12 mouse cellular contexts compared by ENCODE assay signal in the genomic region with DNA sequence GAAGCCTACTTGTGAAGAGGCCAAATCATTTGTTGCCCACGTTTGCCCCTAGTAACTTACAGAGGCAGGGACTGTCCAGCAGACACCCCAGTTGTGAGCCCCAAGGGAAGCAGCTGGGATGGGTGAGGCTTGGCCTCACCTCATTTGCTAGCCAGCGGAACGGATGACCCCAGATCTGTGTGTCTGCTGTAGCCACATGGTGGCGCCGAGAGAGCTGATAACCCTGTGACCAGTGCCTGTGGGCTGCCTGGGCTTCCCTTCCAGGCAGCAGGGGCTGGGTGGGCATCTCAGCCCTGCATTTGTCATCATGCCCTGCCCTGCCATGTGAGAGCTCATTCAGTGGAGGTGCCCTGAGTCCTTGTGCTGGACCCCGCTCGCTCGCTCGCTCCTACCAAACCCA. TPM values are rescaled to one million over a fixed set of nuclear protein-coding genes. Genes with fewer than 3 reads are reported as not detected.
DNase-seq lines count a peak whose midpoint lies in the region; ATAC-seq and TF ChIP-seq lines count a peak whose summit lies in the region.
"Had no signal": no experiment of that assay in that cellular context is flagged by ENCODE, and none has a peak within 500 bp of the region (broad histone marks: within the 10 kb centered on the region; RNA-seq: fewer than 3 reads in every experiment).

No protein-coding gene starts in this region.

- no peak for TF ChIP-seq EP300 in CH12.LX (IDR thresholded peaks at IDR 0.05; ENCODE audit: low read length)

- H3K27ac ChIP-seq in kidney, embryonic 15.5 days, result no peak overlapping the region
- no peak overlapping the region for H3K27ac ChIP-seq in CH12.LX (ENCODE audit: insufficient read depth, low read depth)
- H3K27ac ChIP-seq in bone marrow, adult 2 months (ENCODE audit: control insufficient read depth, insufficient read depth, low read depth, low read length, poor library complexity), result no peak overlapping the region
- H3K27ac ChIP-seq in midbrain, embryonic 13.5 days, result no peak overlapping the region
- H3K27ac ChIP-seq: heart, embryonic 15.5 days had no signal

- peak; percentile 21 for TF ChIP-seq RAD21 in CH12.LX (IDR thresholded peaks at IDR 0.05; ENCODE audit: low read depth, low read length)

- TF ChIP-seq CTCF in CH12.LX (conservative IDR thresholded peaks at IDR 0.05 in 1 of 2, IDR thresholded peaks at IDR 0.05 in 1 of 2; ENCODE audit: low read depth in 2 of 2, low read length in 2 of 2), result peak in 1 of 2 experiments; percentile 25; a peak in 2 of 4 replicates
- TF ChIP-seq CTCF in bone marrow, adult 2 months (IDR thresholded peaks at IDR 0.05; ENCODE audit: control insufficient read depth, insufficient read depth, low read length), result peak; percentile 34; the same call in 1 of the 2 replicates

- no peaks in the 10 kb centered on the region for H3K79me2 ChIP-seq in CH12.LX (replicated peaks; ENCODE audit: control insufficient read depth, extremely low read depth, insufficient read depth, poor library complexity, severe bottlenecking)

- ATAC-seq in kidney, embryonic 15.5 days (replicated peaks; ENCODE audit: low FRiP score), result no peak
- peak; percentile 27; the same call in 1 of the 2 replicates for ATAC-seq in midbrain, embryonic 13.5 days
- ATAC-seq in monocyte, adult 5-6 weeks (replicated peaks; ENCODE audit: insufficient number of reproducible peaks, low FRiP score, low TSS enrichment, poor library complexity, severe bottlenecking), result no peak

- H3K4me2 ChIP-seq in kidney, embryonic 15.5 days, result no peak overlapping the region
- H3K4me2 ChIP-seq in CH12.LX (ENCODE audit: insufficient read depth, low read depth, poor library complexity, severe bottlenecking), result no peak overlapping the region
- no peak overlapping the region for H3K4me2 ChIP-seq in midbrain, embryonic 13.5 days (replicated peaks)
- H3K4me2 ChIP-seq: heart, embryonic 15.5 days had no signal

- H3K4me3 ChIP-seq in kidney, embryonic 15.5 days (replicated peaks), result no peak overlapping the region
- no peak overlapping the region for H3K4me3 ChIP-seq in CH12.LX (replicated peaks in 1 of 3; ENCODE audit: low read depth in 2 of 3, low read length in 2 of 3, poor library complexity in 1 of 3)
- H3K4me3 ChIP-seq in bone marrow, adult 2 months (replicated peaks; ENCODE audit: control insufficient read depth, low read depth, low read length), result no peak overlapping the region
- no peak overlapping the region for H3K4me3 ChIP-seq in midbrain, embryonic 13.5 days (replicated peaks)
- H3K4me3 ChIP-seq: heart, embryonic 15.5 days had no signal

- TF ChIP-seq POLR2A in CH12.LX (IDR thresholded peaks at IDR 0.05; ENCODE audit: low read depth, low read length), result no peak
- no peak for TF ChIP-seq POLR2A in bone marrow, adult 2 months (IDR thresholded peaks at IDR 0.05; ENCODE audit: borderline replicate concordance, control insufficient read depth, low read depth, low read length)

- DNase-seq in kidney, postnatal 4 days, result peak; percentile 17 to 27
- peak; percentile 16 for DNase-seq in CH12.LX (ENCODE audit: extremely low read depth)
- no peak for DNase-seq in adrenal gland, postnatal 10 days
- DNase-seq in kidney, postnatal 14 days, result no peak
- DNase-seq: gastrocnemius, postnatal 10 days; kidney, adult 8-10 months; right cerebral cortex, postnatal 25 days had no signal

- in situ Hi-C loops in CH12.LX (cut with MboI; ENCODE audit: low pct_ligation_motif_present, low pct_unique_long_range_greater_than_20kb, low sequenced_read_pairs), result no loop called here

- WGBS in kidney, embryonic 15.5 days, result 65% methylated on average over 9 of the region's 9 CpGs
- 76% methylated on average over 9 of the region's 9 CpGs for WGBS in bone marrow, adult 2 months
- 52% methylated on average over 9 of the region's 9 CpGs for WGBS in midbrain, embryonic 13.5 days

- dilution Hi-C loops in CH12.LX (cut with MboI; ENCODE audit: extremely low pct_ligation_motif_present, extremely low pct_unique_long_range_greater_than_20kb, low sequenced_read_pairs), result no loop called here

- H3K27me3 ChIP-seq in kidney, embryonic 15.5 days, result 0 out of 2 replicates have a peak, but pooled peaks cover 4% of the 10 kb centered on the region
- no peaks in the 10 kb centered on the region for H3K27me3 ChIP-seq in CH12.LX (replicated peaks)
- no peaks in the 10 kb centered on the region for H3K27me3 ChIP-seq in midbrain, embryonic 13.5 days
- H3K27me3 ChIP-seq: heart, embryonic 15.5 days had no signal

- H3K4me1 ChIP-seq in kidney, embryonic 15.5 days, result peaks cover 6% of the 10 kb centered on the region
- no peaks in the 10 kb centered on the region for H3K4me1 ChIP-seq in CH12.LX (ENCODE audit: control insufficient read depth in 1 of 2, insufficient read depth in 2 of 2)
- no peaks in the 10 kb centered on the region for H3K4me1 ChIP-seq in bone marrow, adult 2 months (ENCODE audit: control insufficient read depth, insufficient read depth, low read length)
- H3K4me1 ChIP-seq in midbrain, embryonic 13.5 days (replicated peaks), result peaks cover 3% of the 10 kb centered on the region; the same call in 1 of the 2 replicates
- H3K4me1 ChIP-seq: heart, embryonic 15.5 days had no signal

- no peak overlapping the region for H3K9ac ChIP-seq in kidney, embryonic 15.5 days
- H3K9ac ChIP-seq in CH12.LX (ENCODE audit: insufficient read depth, low read depth), result no peak overlapping the region
- H3K9ac ChIP-seq in midbrain, embryonic 13.5 days (replicated peaks), result no peak overlapping the region
- H3K9ac ChIP-seq: heart, embryonic 15.5 days had no signal

- H3K9me3 ChIP-seq in kidney, embryonic 15.5 days (replicated peaks), result no peaks in the 10 kb centered on the region
- peaks cover 3% of the 10 kb centered on the region for H3K9me3 ChIP-seq in CH12.LX (replicated peaks; ENCODE audit: low read length)
- no peaks in the 10 kb centered on the region for H3K9me3 ChIP-seq in midbrain, embryonic 13.5 days
- H3K9me3 ChIP-seq: heart, embryonic 15.5 days had no signal

- H3K36me3 ChIP-seq in kidney, embryonic 15.5 days, result peaks cover 6% of the 10 kb centered on the region; the same call in 1 of the 2 replicates
- peaks cover 6 to 37% of the 10 kb centered on the region in 2 experiments for H3K36me3 ChIP-seq in CH12.LX (replicated peaks in 1 of 2; ENCODE audit: control insufficient read depth in 1 of 2, insufficient read depth in 1 of 2, low read length in 1 of 2)
- H3K36me3 ChIP-seq in midbrain, embryonic 13.5 days, result peaks cover 8% of the 10 kb centered on the region; the same call in 1 of the 2 replicates
- H3K36me3 ChIP-seq: heart, embryonic 15.5 days had no signal

TF ChIP-seq in CH12.LX, 34 proteins besides CTCF, POLR2A, EP300 and RAD21:
- TF ChIP-seq NRF1 (IDR thresholded peaks at IDR 0.05; ENCODE audit: low read depth, low read length) (no peak), NELFE (IDR thresholded peaks at IDR 0.05; ENCODE audit: low read depth, low read length) (no peak), E2F4 (IDR thresholded peaks at IDR 0.05; ENCODE audit: insufficient replicate concordance, low read depth, low read length) (no peak), POLR2AphosphoS2 (IDR thresholded peaks at IDR 0.05; ENCODE audit: low read depth, low read length) (no peak), JUN (IDR thresholded peaks at IDR 0.05; ENCODE audit: insufficient read depth, low read depth, low read length) (no peak), GABPA (IDR thresholded peaks at IDR 0.05; ENCODE audit: insufficient replicate concordance, low read depth, low read length) (no peak), CHD2 (IDR thresholded peaks at IDR 0.05; ENCODE audit: low read length) (no peak), MAFK (IDR thresholded peaks at IDR 0.05; ENCODE audit: insufficient replicate concordance, low read length) (no peak), JUND (conservative IDR thresholded peaks at IDR 0.05; ENCODE audit: low read depth, low read length) (no peak), ELF1 (IDR thresholded peaks at IDR 0.05; ENCODE audit: low read depth, low read length) (no peak), MXI1 (IDR thresholded peaks at IDR 0.05; ENCODE audit: low read depth, low read length) (no peak)

RNA-seq across cellular contexts. Expression of a gene that starts 44.2 kb away (rescaled TPM):
- polyA plus RNA-seq in kidney, embryonic 15.5 days (2015; fragmentation: Nextera tagmentation; extraction: Ambion mirVana), result 3.4 and 4.6 TPM in 2 replicates
- total RNA-seq in CH12.LX (2012; rRNA removed), result 0.08 TPM in 1 of 2 replicates, not detected in the other
- 0.08 TPM in 1 of 2 replicates, not detected in the other for total RNA-seq in CH12.LX (2014; rRNA removed)
- polyA plus RNA-seq in CH12.LX (2012; ENCODE audit: insufficient read length, low read depth), result 0.41 and 0.89 TPM in 2 replicates
- polyA plus RNA-seq in bone marrow, adult 2 months (2011; ENCODE audit: insufficient read depth, insufficient read length, low replicate concordance, missing spikeins), result 1.3 TPM in 1 of 2 replicates, not detected in the other
- 15.3 and 16.2 TPM in 2 replicates for polyA plus RNA-seq in midbrain, embryonic 13.5 days (2015; fragmentation: Nextera tagmentation; extraction: Ambion mirVana)
- total RNA-seq in monocyte, adult 5-6 weeks (2017), result 0.49 TPM in 1 of 3 replicates, not detected in the others
- total RNA-seq in adrenal gland, postnatal 10 days (2021), result 1 to 10 TPM; 6.9 to 9.9 TPM

Comparison
In these comparisons a context has a peak if more than half of its experiments do, and no peak if none do; other contexts are left out.
1. DNase-seq: peak in kidney, postnatal 4 days (2 of 2) and CH12.LX (single experiment); none in adrenal gland, postnatal 10 days (single experiment) and kidney, postnatal 14 days (single experiment).